8 mouse cellular contexts compared by ENCODE assay signal in the genomic region with DNA sequence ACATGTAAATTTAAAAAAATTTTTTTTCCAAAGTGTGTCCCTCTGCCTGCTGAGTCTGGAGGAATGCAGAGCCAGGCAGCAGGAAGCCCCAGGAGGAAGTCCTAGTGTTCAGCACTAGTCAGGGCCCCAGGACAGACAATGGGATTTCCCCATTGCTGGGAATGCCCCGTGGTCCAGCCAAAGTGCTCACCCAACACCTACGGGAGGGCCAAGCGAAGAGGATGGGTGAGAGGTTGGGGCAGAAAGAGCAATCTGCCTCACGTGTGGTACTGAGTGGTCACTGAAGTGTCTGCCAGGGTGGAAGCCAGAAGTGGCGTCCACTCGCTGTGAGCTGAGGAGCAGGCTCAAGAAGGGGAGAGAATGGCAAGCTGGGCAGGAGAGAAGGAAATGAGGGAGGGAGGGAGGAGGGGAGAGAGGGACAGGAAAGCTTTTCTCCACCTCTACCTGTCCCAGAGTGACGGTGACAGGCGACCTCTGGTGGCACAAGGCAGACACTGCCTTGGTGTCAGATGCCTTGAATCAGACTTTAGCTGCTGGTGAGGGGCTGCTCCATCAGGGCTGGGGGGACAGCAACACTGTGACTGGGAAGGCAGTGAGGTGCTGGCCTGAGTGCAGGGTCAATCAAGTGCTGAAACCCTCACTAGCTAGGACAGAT. TPM values are rescaled to one million over a fixed set of nuclear protein-coding genes. Genes with fewer than 3 reads are reported as not detected.
A peak's percentile ranks its signal among the peaks of the same experiment; 100 is the strongest.
DNase-seq lines count a peak whose midpoint lies in the region; ATAC-seq and TF ChIP-seq lines count a peak whose summit lies in the region.

No protein-coding gene starts in this region.

- WGBS in forebrain, postnatal 0 days: 20% methylated on average over 8 of the region's 8 CpGs
- WGBS in midbrain, embryonic 13.5 days: 25% methylated on average over 8 of the region's 8 CpGs
- 24% methylated on average over 8 of the region's 8 CpGs for WGBS in stomach, embryonic 14.5 days

- H3K36me3 ChIP-seq in forebrain, postnatal 0 days (ENCODE audit: insufficient read depth): peaks cover 18% of the 10 kb centered on the region
- peaks cover 30% of the 10 kb centered on the region for H3K36me3 ChIP-seq in midbrain, embryonic 13.5 days
- peaks cover 22% of the 10 kb centered on the region; the same call in 1 of the 2 replicates for H3K36me3 ChIP-seq in stomach, embryonic 14.5 days (ENCODE audit: control insufficient read depth, insufficient read depth, low read length)

- no peaks in the 10 kb centered on the region for H3K9me3 ChIP-seq in forebrain, postnatal 0 days (ENCODE audit: low read length)
- H3K9me3 ChIP-seq in midbrain, embryonic 13.5 days: no peaks in the 10 kb centered on the region
- H3K9me3 ChIP-seq in stomach, embryonic 14.5 days (ENCODE audit: control insufficient read depth, low read depth, low read length): no peaks in the 10 kb centered on the region

- H3K27me3 ChIP-seq in forebrain, postnatal 0 days (ENCODE audit: insufficient read depth, low read length): no peaks in the 10 kb centered on the region
- no peaks in the 10 kb centered on the region for H3K27me3 ChIP-seq in midbrain, embryonic 13.5 days
- H3K27me3 ChIP-seq in stomach, embryonic 14.5 days (ENCODE audit: control insufficient read depth, insufficient read depth, low read length): no peaks in the 10 kb centered on the region

- peak; percentile 58 for DNase-seq in layer of hippocampus, adult 11-12 months (ENCODE audit: low spot score)
- DNase-seq in layer of hippocampus, adult 9-10 months (ENCODE audit: low spot score): no peak
- DNase-seq in cerebellum, adult 11-12 months: peak; percentile 53
- DNase-seq in forebrain, postnatal 0 days: peak; percentile 78
- DNase-seq in left cerebral cortex, postnatal 4 days: peak; percentile 65

- intact Hi-C loops in left cerebral cortex, postnatal 4 days (cut with DNase I): loop anchor here (5.0 to 10.0 kb wide), 3 partner anchors 95 to 412 kb away; partner anchors contain the start of gene Zfp663

- H3K4me1 ChIP-seq in forebrain, postnatal 0 days (ENCODE audit: insufficient read depth): peaks cover 2% of the 10 kb centered on the region; the same call in 1 of the 2 replicates
- peaks cover 21% of the 10 kb centered on the region for H3K4me1 ChIP-seq in midbrain, embryonic 13.5 days (replicated peaks)
- H3K4me1 ChIP-seq in stomach, embryonic 14.5 days (ENCODE audit: control insufficient read depth, insufficient read depth, low read length): peaks cover 3% of the 10 kb centered on the region; the same call in 1 of the 2 replicates

- peak; percentile 97 for TF ChIP-seq CTCF in forebrain, postnatal 0 days (IDR thresholded peaks at IDR 0.05; ENCODE audit: low read depth)

- peak; percentile 83 for ATAC-seq in forebrain, postnatal 0 days
- ATAC-seq in inflammation-experienced regulatory T-cells, adult 6 months: peak; percentile 77
- peak; percentile 61 for ATAC-seq in midbrain, embryonic 13.5 days
- ATAC-seq in stomach, embryonic 14.5 days (ENCODE audit: insufficient number of reproducible peaks, insufficient read depth, low FRiP score, low read depth): 0 out of 2 replicates have a peak, but pooled peaks have one; percentile 47

- H3K27ac ChIP-seq in forebrain, postnatal 0 days (ENCODE audit: low read depth, low read length): no peak overlapping the region
- no peak overlapping the region; the same call in 1 of the 2 replicates for H3K27ac ChIP-seq in midbrain, embryonic 13.5 days
- no peak overlapping the region for H3K27ac ChIP-seq in stomach, embryonic 14.5 days (ENCODE audit: low read length)

- no peak overlapping the region for H3K4me2 ChIP-seq in forebrain, postnatal 0 days (ENCODE audit: low read depth)
- H3K4me2 ChIP-seq in midbrain, embryonic 13.5 days (replicated peaks): no peak overlapping the region
- H3K4me2 ChIP-seq in stomach, embryonic 14.5 days (replicated peaks; ENCODE audit: low read depth, low read length): no peak overlapping the region

- no peak overlapping the region for H3K9ac ChIP-seq in forebrain, postnatal 0 days
- no peak overlapping the region for H3K9ac ChIP-seq in midbrain, embryonic 13.5 days (replicated peaks)
- H3K9ac ChIP-seq in stomach, embryonic 14.5 days (replicated peaks; ENCODE audit: low read depth, low read length): no peak overlapping the region

- no peak overlapping the region for H3K4me3 ChIP-seq in forebrain, postnatal 0 days (ENCODE audit: low read depth, low read length)
- no peak overlapping the region for H3K4me3 ChIP-seq in midbrain, embryonic 13.5 days (replicated peaks)
- H3K4me3 ChIP-seq in stomach, embryonic 14.5 days (ENCODE audit: low read depth, low read length): no peak overlapping the region

RNA-seq across cellular contexts. Expression of gene Trp53rka, which starts 6.1 kb away (rescaled TPM):
- 44.0 and 54.6 TPM in 2 replicates for total RNA-seq in forebrain, postnatal 0 days (2014; rRNA removed)
- 31.8 and 36.8 TPM in 2 replicates for polyA plus RNA-seq in forebrain, postnatal 0 days (2015; fragmentation: Nextera tagmentation; extraction: Ambion mirVana)
- polyA plus RNA-seq in inflammation-experienced regulatory T-cells, adult 6 months (2017; shearing (Covaris generic)): 1 to 10 TPM; 3.5 to 5.0 (median 4.3) TPM
- total RNA-seq in left cerebral cortex, postnatal 4 days (2021): 10 to 100 TPM; 22.4 to 24.6 TPM
- polyA plus RNA-seq in midbrain, embryonic 13.5 days (2015; fragmentation: Nextera tagmentation; extraction: Ambion mirVana): 44.2 and 47.8 TPM in 2 replicates
- polyA plus RNA-seq in stomach, embryonic 14.5 days (2014; fragmentation: Nextera tagmentation; extraction: Ambion mirVana): 30.6 and 36.4 TPM in 2 replicates

RNA-seq across cellular contexts. Expression of gene Slc13a3, which starts 14.0 kb away (rescaled TPM):
- 12.7 and 24.3 TPM in 2 replicates for total RNA-seq in forebrain, postnatal 0 days (2014; rRNA removed)
- 14.4 and 18.0 TPM in 2 replicates for polyA plus RNA-seq in forebrain, postnatal 0 days (2015; fragmentation: Nextera tagmentation; extraction: Ambion mirVana)
- not detected for polyA plus RNA-seq in inflammation-experienced regulatory T-cells, adult 6 months (2017; shearing (Covaris generic))
- total RNA-seq in left cerebral cortex, postnatal 4 days (2021): 10 to 100 TPM; 13.0 to 14.2 TPM
- 3.4 TPM in 2 replicates for polyA plus RNA-seq in midbrain, embryonic 13.5 days (2015; fragmentation: Nextera tagmentation; extraction: Ambion mirVana)
- polyA plus RNA-seq in stomach, embryonic 14.5 days (2014; fragmentation: Nextera tagmentation; extraction: Ambion mirVana): 0.38 TPM in 1 of 2 replicates, not detected in the other

RNA-seq across cellular contexts. Expression of gene Slc2a10, which starts 16.6 kb away (rescaled TPM):
- total RNA-seq in forebrain, postnatal 0 days (2014; rRNA removed): 0.62 and 2.1 TPM in 2 replicates
- 0.84 and 2.1 TPM in 2 replicates for polyA plus RNA-seq in forebrain, postnatal 0 days (2015; fragmentation: Nextera tagmentation; extraction: Ambion mirVana)
- polyA plus RNA-seq in inflammation-experienced regulatory T-cells, adult 6 months (2017; shearing (Covaris generic)): not detected
- 1 to 10 TPM; 1.1 to 1.3 TPM for total RNA-seq in left cerebral cortex, postnatal 4 days (2021)
- 2.4 and 2.6 TPM in 2 replicates for polyA plus RNA-seq in midbrain, embryonic 13.5 days (2015; fragmentation: Nextera tagmentation; extraction: Ambion mirVana)
- 7.3 and 8.5 TPM in 2 replicates for polyA plus RNA-seq in stomach, embryonic 14.5 days (2014; fragmentation: Nextera tagmentation; extraction: Ambion mirVana)
